Mouse (Mus musculus) myocyte (in vitro differentiated cells): ENCODE measurements around the gene Ap2a2.

Source experiments
- CEBPB ChIP-seq: IDR thresholded peaks from 2 replicates; pipeline ENCODE4 v1.6.1; 2011; ENCODE audit warnings: mild to moderate bottlenecking, moderate library complexity; ENCODE audit not compliant: poor library complexity, insufficient read depth, severe bottlenecking
- E2F4 ChIP-seq: IDR thresholded peaks from one replicate; pipeline ENCODE4 v1.6.1; 2011; ENCODE audit warnings: mild to moderate bottlenecking, control low read depth, moderate library complexity; ENCODE audit not compliant: insufficient read depth
- MAX ChIP-seq: IDR thresholded peaks from one replicate; pipeline ENCODE4 v1.6.1; 2011; ENCODE audit warnings: low read depth, mild to moderate bottlenecking, control low read depth
- MYOD1 ChIP-seq, 3 experiments: IDR thresholded peaks; one replicate each; pipeline ENCODE4 v1.6.1; 2011; ENCODE audit warnings: control low read depth in 2 of 3, low read depth in 2 of 3, mild to moderate bottlenecking in 2 of 3, moderate library complexity in 1 of 3; ENCODE audit not compliant: insufficient read length in 2 of 3, control insufficient read depth in 1 of 3
- MYOG ChIP-seq, 3 experiments: IDR thresholded peaks; one replicate each; pipeline ENCODE4 v1.6.1; 2011; ENCODE audit warnings: control low read depth in 2 of 3, low read depth in 2 of 3, mild to moderate bottlenecking in 2 of 3; ENCODE audit not compliant: insufficient read length in 2 of 3, control insufficient read depth in 1 of 3, insufficient read depth in 1 of 3
- POLR2A ChIP-seq: IDR thresholded peaks from one replicate; pipeline ENCODE4 v1.6.1; 2011; ENCODE audit warnings: low read depth, mild to moderate bottlenecking, control low read depth, moderate library complexity; ENCODE audit not compliant: insufficient read length
- POLR2AphosphoS2 ChIP-seq: IDR thresholded peaks from one replicate; pipeline ENCODE4 v1.6.1; 2011; ENCODE audit warnings: low read depth, control low read depth; ENCODE audit not compliant: insufficient read length
- REST ChIP-seq: IDR thresholded peaks from one replicate; pipeline ENCODE4 v1.6.1; 2011; ENCODE audit warnings: mild to moderate bottlenecking, control low read depth, moderate library complexity; ENCODE audit not compliant: insufficient read depth, insufficient read length
- SRF ChIP-seq: IDR thresholded peaks from one replicate; pipeline ENCODE4 v1.6.1; 2011; ENCODE audit warnings: low read depth; ENCODE audit not compliant: control insufficient read depth, insufficient read length
- TCF12 ChIP-seq: IDR thresholded peaks from one replicate; pipeline ENCODE4 v1.6.1; 2011; ENCODE audit warnings: mild to moderate bottlenecking, control low read depth; ENCODE audit not compliant: poor library complexity, insufficient read depth, severe bottlenecking
- TCF3 ChIP-seq: IDR thresholded peaks from one replicate; pipeline ENCODE4 v1.6.1; 2011; ENCODE audit warnings: low read depth, control low read depth; ENCODE audit not compliant: insufficient read length
- USF1 ChIP-seq: IDR thresholded peaks from one replicate; pipeline ENCODE4 v1.6.1; 2011; ENCODE audit warnings: low read depth, mild to moderate bottlenecking, control low read depth, moderate library complexity

DNA sequence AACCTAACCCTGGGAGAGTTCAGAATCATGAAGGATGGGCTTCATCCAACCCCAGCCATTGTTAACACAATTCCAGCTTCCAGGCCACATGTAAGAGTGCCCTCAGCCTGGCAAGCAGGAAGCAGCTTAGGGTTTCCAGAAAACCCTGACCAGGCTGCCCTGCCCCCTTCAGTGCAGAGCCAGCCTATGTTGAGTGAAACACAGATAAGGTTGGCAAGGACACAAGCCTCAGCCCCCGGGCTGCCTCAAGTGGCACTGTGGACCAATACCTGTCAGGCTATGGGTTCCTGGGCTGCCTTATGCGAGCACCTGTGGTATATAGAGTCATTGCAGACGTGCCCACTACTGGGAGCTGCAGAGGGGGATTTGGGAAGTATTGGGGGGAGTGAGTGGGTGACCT, 99.5 kb downstream of the Ap2a2 start:
- TF ChIP-seq POLR2A = no peak
- no peak for TF ChIP-seq MYOD1 (IDR thresholded peaks at IDR 0.05; ENCODE audit: control insufficient read depth in 1 of 3, insufficient read length in 2 of 3, low read depth in 2 of 3)
- no peak for TF ChIP-seq E2F4
- no peak for TF ChIP-seq POLR2AphosphoS2
- TF ChIP-seq MYOG (IDR thresholded peaks at IDR 0.05; ENCODE audit: control insufficient read depth in 1 of 3, insufficient read depth in 1 of 3, insufficient read length in 2 of 3, low read depth in 2 of 3) = no peak
- TF ChIP-seq TCF12 = no peak
- TF ChIP-seq MAX = no peak
- TF ChIP-seq USF1 = no peak
- TF ChIP-seq CEBPB = no peak
- no peak for TF ChIP-seq SRF
- no peak for TF ChIP-seq TCF3
- TF ChIP-seq REST = no peak
